Mouse (Mus musculus) left cerebral cortex, adult 2 months (tissue): ENCODE data around the gene Itga11. TPM values are rescaled to one million over a fixed set of nuclear protein-coding genes. Genes with fewer than 3 reads are reported as not detected.

Experiments
- DNase-seq, 2 experiments: peaks; one replicate each; pipeline ENCODE4 v3.0.0; 2021 to 2022; ENCODE audit warnings: low spot score in 2 of 2, mixed read lengths in 1 of 2; ENCODE audit errors: extremely low spot score in 1 of 2
- H3K27ac ChIP-seq: fragments of 200-600 bp; 2 replicates; pipeline ENCODE4 v1.8.1; 2022
- H3K4me3 ChIP-seq: fragments of 200-600 bp; 2 replicates; pipeline ENCODE4 v1.8.1; 2022
- CTCF ChIP-seq: fragments of 200-600 bp; IDR thresholded peaks from 2 replicates; pipeline ENCODE4 v1.8.1; 2022; ENCODE audit warnings: antibody characterized with exemption, mild to moderate bottlenecking, moderate library complexity
- intact Hi-C: fragments of 180-260 bp; cut with DNase I; formaldehyde crosslinking; loops from one replicate; pipeline ENCODE4 v1.15.1; 2025
- long read RNA-seq, 2 experiments: library from polyadenylated mRNA; stranded (forward); transcript quantifications; one replicate each; pipeline ENCODE4 v2.0.0; 2021; ENCODE audit warnings: borderline mapping rate in 2 of 2
- total RNA-seq, 2 experiments: library from RNA; stranded (reverse); gene quantifications; 2 replicates each; pipeline ENCODE4 v1.2.3; 2021

Gene Itga11
- 1 to 10 TPM; 3.6 to 4.0 TPM for total RNA-seq
- long read RNA-seq, experiment 1, full-length matches to known transcripts = 4 of 7 reads
- long read RNA-seq, experiment 1, partial matches to known transcripts = 1 of 7 reads
- long read RNA-seq, experiment 1, other reads (novel, unspliced or antisense) = 2 of 7 reads
- long read RNA-seq, experiment 2, full-length matches to known transcripts = 1 of 4 reads
- long read RNA-seq, experiment 2, partial matches to known transcripts = 1 of 4 reads
- long read RNA-seq, experiment 2, other reads (novel, unspliced or antisense) = 2 of 4 reads

DNA sequence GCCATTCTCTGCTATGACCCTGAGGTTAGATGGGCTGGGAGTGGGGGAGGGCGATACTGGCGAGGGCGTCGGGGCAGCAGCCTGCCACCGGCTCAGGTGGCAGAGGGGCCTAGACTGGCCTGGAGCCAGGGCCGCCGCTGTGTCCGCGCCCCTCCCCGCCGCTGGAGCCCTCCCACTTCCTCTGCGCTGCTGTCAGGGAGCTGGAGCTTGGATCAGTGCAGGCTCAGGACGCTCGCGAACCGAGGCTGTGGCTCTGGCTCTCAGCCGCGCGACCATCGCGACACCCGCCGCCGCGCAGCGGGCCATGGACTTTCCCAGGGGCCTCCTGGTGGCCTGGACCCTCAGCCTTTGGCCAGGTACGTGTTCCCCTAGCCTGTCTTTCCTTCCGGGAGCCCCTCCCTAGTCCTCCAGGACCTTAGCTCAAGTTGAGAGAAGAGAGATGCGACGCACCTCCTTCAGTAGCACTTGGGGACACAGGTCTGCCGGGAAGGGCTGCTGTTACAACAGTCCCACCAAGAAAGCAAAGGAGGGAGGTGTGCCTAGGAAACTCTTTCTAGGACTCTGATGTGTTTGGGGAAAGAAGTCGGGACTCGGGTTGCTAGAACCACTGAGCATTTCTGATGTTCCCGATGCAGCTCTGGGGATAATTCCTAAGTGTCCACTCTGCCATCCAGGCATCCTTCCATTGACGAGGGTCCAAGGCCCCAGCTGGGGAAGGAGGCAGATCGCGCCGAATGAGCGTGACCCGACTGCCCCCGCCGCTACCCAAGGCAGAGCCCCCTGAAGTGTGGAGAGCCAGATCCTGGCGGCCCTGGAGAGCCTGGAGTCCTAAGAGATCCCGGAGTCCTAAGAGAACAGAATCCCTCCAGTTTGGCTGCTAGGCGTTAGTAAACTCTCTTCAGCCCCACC is at the start of gene Itga11:
Itga11 (plus strand) TSS at position 186 of the 909 bp plus-strand sequence.
- DNase-seq = peak; percentile 13 to 25
- intact Hi-C loops = no loop called here
- no peak within 1 kb of the TSS for H3K27ac ChIP-seq
- TF ChIP-seq CTCF = no peak
- peak within 1 kb of the TSS; percentile 51 for H3K4me3 ChIP-seq

DNA sequence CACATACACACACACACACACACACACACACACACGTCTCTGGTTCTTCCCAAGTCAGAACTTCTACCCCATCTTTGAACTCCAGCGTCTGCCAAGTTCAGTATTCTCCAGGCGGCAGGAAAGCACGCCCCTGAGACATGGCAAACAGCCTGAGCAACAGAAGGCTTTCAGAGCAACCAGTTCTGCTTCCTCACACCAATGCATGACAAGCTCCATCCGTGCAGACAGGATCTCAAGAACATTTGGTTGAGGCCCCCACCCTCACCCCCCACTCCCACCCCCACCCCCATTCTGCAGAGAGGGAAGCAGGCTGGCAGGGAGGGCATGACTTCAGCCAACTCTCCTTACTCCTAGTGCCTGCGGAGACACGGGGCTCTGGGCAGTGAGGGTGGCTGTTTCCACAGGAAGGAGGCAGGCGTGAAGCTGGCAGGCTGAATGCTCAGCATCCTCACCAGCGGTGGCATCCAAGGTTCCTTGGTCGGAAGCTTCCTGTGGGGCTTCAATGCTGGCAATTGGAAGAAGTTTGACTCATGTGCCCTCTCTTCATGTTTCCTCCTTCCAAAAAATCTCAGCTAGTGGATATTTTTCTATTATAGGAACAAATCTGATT is 46.9 kb upstream of the Itga11 start:
- Histone ChIP-seq H3K27ac (peak overlapping the region; percentile 83), H3K4me3 (no peak overlapping the region)
- DNase-seq = peak; percentile 18 to 46
- no peak for TF ChIP-seq CTCF
- intact Hi-C loops = loop anchor here (5.0 kb wide), 1 partner anchor 127 kb away; no protein-coding TSS in a partner anchor

DNA sequence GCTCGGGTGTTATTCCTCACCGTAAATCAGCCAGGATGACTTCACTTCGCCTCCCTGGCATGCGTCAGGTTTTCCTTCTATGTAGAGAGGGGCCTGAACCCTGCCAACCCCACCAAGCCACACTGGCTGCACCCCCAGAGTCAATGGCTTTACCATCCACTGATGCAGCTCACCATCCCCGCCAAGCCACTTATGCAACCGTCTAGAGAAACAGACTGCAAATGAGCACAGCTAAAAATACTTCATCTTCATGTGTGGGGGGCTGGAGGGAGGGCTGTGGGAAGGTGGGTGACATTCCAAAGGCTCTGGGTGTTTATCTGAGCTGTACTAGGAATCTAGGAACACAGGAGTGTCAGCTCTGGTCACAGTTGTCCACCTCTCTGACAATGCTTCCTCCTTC is 45.2 kb upstream of the Itga11 start:
- H3K27ac ChIP-seq = peak overlapping the region; percentile 83
- intact Hi-C loops = loop anchor here (5.0 kb wide), 1 partner anchor 125 kb away; no protein-coding TSS in a partner anchor
- peak; percentile 49 to 55 for DNase-seq
- no peak overlapping the region for H3K4me3 ChIP-seq
- no peak for TF ChIP-seq CTCF

DNA sequence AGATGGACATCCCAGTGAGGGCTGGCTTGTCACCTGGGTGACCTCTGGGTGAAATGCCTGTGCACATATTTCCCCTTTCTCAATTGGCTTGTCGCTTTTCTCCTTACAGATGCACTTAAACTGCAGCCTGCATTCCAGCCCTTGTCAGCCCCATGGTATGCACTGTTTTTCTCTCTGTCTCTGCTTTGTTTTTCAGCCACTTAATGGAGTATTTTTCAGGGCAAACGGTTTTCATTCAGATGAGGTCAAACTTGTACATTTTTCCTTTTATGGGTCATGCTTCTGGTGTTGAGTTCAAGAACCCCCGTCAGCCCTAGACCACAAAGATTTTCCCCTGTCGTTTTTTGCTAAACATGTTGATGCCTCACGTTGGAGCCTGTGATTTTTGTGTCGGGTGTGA is 39.6 kb upstream of the Itga11 start:
- no peak overlapping the region for H3K4me3 ChIP-seq
- DNase-seq = no peak
- H3K27ac ChIP-seq = no peak overlapping the region
- intact Hi-C loops = no loop called here
- TF ChIP-seq CTCF = no peak

GRCm38 (mm10) chr9:62639686-62640085 is 37.9 kb upstream of the Itga11 start:
- intact Hi-C loops = no loop called here
- DNase-seq = no peak

DNA sequence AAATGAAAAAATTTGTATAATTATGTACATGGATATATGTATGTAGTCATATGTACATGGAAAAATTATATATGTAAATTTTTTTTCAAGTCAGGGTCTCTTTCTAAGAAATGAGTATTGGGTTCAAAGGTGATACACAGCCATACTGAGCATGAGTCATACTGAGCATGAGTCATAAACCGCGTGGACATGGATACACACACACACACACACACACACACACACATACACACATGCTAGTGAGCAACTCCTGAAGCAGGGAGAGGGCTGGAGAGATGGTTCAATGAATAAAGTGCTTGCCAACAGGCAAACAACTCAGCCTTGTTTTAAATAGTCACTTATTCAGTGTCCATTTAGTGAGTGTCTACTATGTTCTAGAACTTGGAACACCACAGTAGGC is 37.4 kb upstream of the Itga11 start:
- DNase-seq = no peak
- H3K4me3 ChIP-seq = no peak overlapping the region
- intact Hi-C loops = no loop called here

More at GRCm38 (mm10) chr9:62639686-62640085, 37.9 kb upstream of the Itga11 start:
- no peak for TF ChIP-seq CTCF
- Histone ChIP-seq H3K4me3 (no peak overlapping the region), H3K27ac (no peak overlapping the region)

DNA sequence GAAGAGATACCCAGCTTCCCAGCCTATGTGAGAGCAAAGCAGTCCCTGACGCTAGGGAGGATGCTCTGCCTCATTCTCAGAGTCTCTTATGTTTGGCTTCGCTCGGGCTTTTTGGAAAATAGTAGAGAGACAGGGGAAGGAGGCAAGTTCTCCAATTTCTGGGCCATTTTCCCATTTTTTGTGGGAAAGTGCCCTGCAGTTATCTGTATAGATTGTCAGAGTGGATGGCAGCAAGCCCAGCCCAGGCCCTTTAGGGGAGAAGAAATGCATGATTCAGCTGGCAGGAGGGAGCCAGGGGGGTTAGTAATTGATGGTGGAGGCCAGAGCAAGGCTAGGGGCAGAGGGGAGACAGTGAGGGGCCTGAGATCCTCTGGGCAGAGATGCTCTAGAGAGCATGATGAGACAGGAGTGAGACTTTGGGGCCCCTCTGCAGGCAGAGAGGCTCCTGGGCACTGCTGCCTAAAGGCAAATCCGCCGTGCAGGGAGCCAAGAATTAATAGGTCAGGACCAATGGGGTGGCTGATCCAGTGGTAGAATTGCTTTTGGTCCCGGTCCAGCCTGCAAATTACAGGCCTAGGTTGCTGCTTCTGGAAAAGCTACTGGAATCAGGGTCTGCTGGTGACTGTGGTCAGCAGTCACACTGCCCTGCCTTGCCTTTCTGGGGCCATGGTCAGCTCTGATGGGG is 31.8 kb upstream of the Itga11 start:
- DNase-seq = no peak
- intact Hi-C loops = no loop called here
- no peak overlapping the region for H3K27ac ChIP-seq

More for the DNA sequence above, 37.4 kb upstream of the Itga11 start:
- no peak overlapping the region for H3K27ac ChIP-seq
- TF ChIP-seq CTCF = no peak

GRCm38 (mm10) chr9:62646721-62647183 is 30.9 kb upstream of the Itga11 start:
- no peak for TF ChIP-seq CTCF
- intact Hi-C loops = no loop called here
- H3K4me3 ChIP-seq = no peak overlapping the region
- H3K27ac ChIP-seq = no peak overlapping the region
- no peak for DNase-seq

More for the DNA sequence above, 31.8 kb upstream of the Itga11 start:
- no peak for TF ChIP-seq CTCF
- H3K4me3 ChIP-seq = no peak overlapping the region

- DNase-seq = no peak
- no peak for TF ChIP-seq CTCF
- Histone ChIP-seq H3K27ac (no peak overlapping the region), H3K4me3 (no peak overlapping the region)
- intact Hi-C loops = no loop called here
Measured at GRCm38 (mm10) chr9:62649444-62649843, 28.2 kb upstream of the Itga11 start.

GRCm38 (mm10) chr9:62650764-62651163 is 26.9 kb upstream of the Itga11 start:
- intact Hi-C loops = no loop called here
- no peak overlapping the region for H3K4me3 ChIP-seq
- no peak for DNase-seq
- no peak overlapping the region for H3K27ac ChIP-seq
- no peak for TF ChIP-seq CTCF

GRCm38 (mm10) chr9:62654336-62654735 is 23.3 kb upstream of the Itga11 start:
- Histone ChIP-seq H3K4me3 (no peak overlapping the region), H3K27ac (no peak overlapping the region)
- no peak for TF ChIP-seq CTCF
- DNase-seq = no peak
- intact Hi-C loops = no loop called here
